Mouse (Mus musculus) liver, adult 2 months (tissue): ENCODE measurements around the gene Sfr1.

Source experiments
- CTCF ChIP-seq: fragments of 200-500 bp; IDR thresholded peaks from 2 replicates; pipeline ENCODE4 v1.5.1; 2011; ENCODE audit warnings: low read depth, low read length, control low read depth
- POLR2A ChIP-seq: fragments of 200-500 bp; IDR thresholded peaks from 2 replicates; pipeline ENCODE4 v1.6.1; 2011; ENCODE audit warnings: low read length, control low read depth; ENCODE audit not compliant: insufficient read depth; ENCODE audit errors: extremely low read depth

- TF ChIP-seq POLR2A (no peak), CTCF (no peak)
Measured at GRCm38 (mm10) chr19:47754931-47755330, 23.4 kb downstream of the Sfr1 start.
